Mouse (Mus musculus) spleen, postnatal 10 days (tissue): ENCODE results near the gene 1110012L19Rik.
"Not testable (repeated sequence)": the region's sequence is repeated elsewhere in the genome, so short reads cannot be mapped to it uniquely, and the experiment has no call there.

Experiments used
- DNase-seq, 2 experiments: peaks; one replicate each; pipeline ENCODE4 v3.0.0; 2021 to 2022; ENCODE audit warnings: low spot score in 2 of 2

Gene 1110012L19Rik

DNA sequence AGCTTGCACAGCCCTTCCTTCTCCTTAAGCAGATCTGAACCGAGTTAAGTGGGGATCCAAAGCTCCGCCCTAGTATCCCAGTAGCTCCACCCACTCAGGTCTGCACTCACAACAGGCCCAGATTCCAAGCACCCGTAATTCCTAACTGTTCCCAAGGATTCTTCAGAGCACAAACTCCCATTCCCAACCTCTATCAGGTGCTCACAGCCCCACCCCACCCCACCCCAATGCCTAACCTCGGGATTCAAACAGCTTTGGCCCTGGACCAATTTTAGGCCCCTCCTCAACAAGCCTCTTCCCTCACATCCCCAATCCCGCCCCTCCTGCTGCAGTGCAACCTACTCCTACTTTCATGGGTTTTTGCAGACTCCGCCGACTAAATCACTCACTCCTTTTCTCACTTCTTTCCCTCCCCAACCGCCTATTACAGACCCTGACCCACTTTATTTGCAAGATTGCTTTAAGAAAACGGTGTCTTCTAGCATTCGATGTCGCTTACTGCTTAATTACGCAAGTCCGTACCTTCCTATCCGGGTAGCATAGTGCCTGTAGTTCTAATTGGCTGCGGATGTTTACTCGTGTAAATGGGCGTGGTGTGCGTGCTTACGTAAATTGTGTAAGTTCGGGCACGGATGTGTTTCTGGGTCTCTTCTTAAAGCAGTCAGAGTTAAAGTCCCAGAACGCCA is at the start of gene 1110012L19Rik:
Gene 1110012L19Rik (plus strand): TSS at position 602 of the 686 bp plus-strand sequence.
- DNase-seq, result peak; percentile 28 to 67

GRCm38 (mm10) chrX:70362985-70363384 is 22.7 kb upstream of the 1110012L19Rik start:
- DNase-seq, result no peak

DNA sequence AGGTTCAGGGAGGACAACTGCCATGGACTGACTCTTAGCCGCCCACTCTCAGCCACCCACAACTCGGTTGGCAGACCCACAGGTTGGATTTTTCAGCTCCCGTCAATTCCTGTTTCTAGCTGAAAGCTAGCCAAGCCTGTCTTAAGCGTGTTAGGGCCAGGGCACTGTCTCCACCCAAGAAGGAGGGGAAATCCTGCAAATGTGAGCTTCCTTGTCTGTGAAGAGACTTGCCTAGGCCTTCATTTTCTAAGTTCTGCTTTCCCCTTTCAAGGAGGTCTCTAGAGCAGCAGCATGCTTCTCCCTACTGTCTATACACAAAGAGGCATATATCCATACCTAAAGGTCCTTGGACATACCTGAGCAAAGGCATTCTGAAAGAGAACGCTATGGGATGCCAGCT is 22.2 kb upstream of the 1110012L19Rik start:
- DNase-seq, result no peak

DNA sequence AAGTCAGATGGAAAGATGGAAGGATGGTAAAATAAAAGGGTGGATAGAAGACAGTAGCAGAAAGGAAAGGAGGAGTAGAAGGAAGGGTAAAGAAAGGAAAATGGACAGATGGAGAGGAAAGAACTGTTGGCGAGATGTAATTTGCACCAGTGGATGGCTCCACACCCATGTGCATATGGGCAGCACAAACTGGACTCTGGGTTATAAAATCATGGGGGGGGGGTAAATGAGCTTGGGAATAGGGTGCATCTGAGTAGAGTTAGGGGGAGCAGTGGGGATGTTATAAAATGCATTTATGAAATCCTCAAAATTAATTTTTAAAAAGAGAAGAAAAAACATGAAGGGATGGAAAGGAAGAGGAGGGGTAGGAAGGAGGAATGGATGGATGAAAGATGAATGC is 21.5 kb upstream of the 1110012L19Rik start:
- DNase-seq, result no peak

GRCm38 (mm10) chrX:70364661-70365613 is 20.7 kb upstream of the 1110012L19Rik start, which contains the start of gene Ids:
Gene Ids, minus strand, starts transcription at chrX:70365084.
- DNase-seq, result peak; percentile 53 to 85

DNA sequence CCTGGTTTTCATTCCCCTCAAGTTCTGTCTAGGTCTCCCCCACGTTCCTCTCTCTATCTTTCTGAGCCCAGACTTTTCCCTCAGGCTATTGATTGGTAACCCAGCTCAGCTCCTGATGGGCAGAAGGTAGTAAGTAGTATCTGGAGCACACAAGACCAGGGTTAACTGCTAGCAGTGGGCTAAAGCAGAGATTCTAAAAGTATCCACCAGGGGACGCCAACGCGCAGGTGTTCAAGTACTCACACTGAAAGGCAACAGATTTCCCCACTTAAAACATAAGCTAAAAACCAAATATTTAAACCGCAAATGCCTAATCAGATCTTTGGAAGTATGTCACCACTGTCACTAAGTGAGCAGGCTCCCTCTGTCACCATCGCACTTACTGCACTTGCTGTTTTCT is 15.9 kb upstream of the 1110012L19Rik start:
- not testable (repeated sequence) for DNase-seq

DNA sequence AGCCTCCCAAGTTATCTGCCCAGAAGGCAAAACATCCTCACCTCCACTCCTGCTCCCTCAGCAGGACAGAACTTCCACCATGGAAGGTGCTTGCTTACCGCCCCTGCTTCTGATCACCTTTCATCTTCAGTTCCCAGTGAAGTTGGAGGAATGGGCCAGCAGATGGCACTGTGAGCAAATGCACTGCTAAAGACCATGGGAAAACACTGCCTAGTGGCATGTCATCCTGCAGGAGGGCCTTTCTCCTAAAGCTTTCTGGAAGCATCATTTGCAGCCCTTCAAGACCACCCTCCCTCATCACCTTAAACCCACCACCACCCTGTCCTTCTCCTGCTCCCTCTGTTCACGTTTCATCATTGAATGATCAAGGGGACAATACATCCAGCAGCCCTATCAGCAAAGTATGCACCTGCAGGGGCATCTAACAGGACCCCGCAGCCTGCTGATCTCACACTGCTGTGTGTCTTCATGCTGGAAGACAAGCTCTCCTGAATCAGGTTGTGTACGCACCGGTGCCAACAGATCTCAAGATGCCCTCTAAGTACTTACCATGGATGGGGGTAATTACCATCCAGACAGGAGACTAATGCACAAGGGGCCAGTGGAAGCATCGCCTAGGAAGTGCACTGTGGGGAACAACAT is 11.1 kb upstream of the 1110012L19Rik start:
- not testable (repeated sequence) for DNase-seq

DNA sequence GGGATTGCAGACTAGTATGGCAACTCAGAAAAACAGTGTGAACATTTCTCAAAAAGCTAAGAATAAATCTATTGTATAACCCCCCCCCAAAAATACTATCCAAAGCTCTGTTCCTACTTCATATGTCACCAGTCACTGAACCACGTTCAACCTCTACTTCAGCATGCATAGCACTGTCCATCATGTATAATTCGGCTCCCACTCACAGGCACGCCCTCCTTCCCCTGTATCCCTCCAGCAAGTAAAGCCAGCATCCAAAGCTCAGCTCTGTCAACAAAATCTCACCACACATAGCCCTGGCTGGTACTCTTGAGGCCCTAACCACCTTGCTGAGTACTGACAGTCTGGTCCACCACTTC is 781 bp upstream of the 1110012L19Rik start:
- no peak for DNase-seq

DNA sequence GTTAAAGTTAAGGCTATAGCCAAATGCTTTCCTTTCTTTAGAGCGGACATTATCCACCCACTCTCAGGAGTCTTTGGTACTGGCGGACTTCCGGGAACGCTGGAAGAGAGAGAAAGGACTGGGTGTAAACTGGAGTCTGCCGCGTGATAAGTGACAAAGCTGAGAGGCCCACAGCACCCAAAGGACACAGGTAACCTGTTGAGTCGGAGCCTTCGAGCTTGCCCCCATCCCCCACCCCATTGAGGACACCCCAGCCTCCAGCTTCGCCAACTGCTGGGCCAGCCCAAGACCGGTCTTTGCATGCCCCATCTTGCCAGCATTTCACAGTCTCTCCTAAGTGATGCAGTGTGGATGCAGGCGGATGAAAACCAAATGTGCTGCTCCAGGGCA is 280 bp downstream of the 1110012L19Rik start:
- peak; percentile 18 to 28 for DNase-seq

DNA sequence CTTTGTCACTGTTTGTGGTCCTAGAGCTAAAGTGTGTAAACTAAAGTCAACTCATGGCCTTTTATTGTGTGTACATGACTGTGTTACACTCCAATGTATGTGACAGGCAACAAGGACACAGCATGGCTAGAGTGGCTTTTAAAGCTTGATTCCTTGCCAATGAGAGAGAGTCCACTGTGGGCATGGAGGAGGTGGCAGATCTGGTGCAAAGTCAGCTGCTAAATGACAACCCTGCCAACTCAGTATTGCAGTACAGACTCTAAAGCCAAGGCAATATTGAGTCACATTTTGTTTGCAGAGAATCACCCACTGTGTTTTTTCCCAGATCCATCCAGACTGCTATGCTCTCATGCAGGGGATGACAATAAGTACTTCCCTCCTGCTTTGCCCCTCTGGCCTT is 7.0 kb downstream of the 1110012L19Rik start:
- not testable (repeated sequence) for DNase-seq

DNA sequence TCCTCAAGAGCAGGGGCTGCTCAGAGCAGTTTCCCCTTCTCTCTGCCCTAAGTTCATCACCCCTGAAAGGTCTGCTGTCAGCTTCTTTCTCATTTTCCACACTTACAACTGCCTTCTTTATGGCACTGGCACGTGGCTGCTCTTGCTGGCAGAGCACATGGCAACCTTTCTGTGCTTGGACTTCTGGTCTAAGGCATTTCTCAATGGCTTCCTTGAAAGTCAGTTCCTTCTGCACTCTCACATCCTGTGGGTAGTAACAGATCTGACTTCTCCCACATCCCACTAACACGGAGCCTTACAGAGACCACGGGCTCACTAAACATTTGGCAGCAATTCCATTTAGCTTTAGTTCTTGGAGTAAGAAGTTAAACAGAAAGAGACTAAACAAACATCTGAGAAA is 39.8 kb downstream of the 1110012L19Rik start:
- not testable (repeated sequence) for DNase-seq
